Mouse (Mus musculus) lung, postnatal 36 days (tissue): ENCODE data around the gene Rarres2.

Experiments
- DNase-seq: peaks from one replicate; pipeline ENCODE4 v3.0.0; 2022; ENCODE audit warnings: mixed read lengths

The Rarres2 gene

DNA sequence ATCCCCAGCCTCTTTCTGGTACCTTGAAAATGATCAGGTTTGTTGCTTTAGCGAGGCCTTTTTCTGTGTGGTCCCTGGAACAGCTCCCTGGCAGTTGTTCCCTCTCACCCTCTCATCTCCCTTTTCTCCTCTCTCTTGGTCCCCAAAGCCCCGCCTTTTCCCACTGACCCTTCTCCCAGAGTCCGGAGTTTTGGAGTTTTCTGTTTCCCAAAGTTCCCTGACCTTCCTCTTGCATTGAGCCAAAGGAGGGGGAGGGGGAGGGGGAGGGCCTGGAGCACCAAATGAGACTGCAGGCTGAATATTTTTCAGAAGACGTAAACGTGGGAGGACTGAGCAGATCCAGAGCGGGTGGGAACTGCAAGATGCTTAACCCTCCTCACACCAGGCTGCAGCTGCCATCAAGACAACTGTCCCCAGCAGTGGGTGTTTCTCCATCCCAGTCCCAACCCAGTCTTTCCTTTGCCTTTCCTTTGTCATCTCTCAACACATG, at the start of gene Rarres2:
Rarres2 (minus strand) TSS at position 218 of the 490 bp plus-strand sequence.
- DNase-seq = peak; percentile 63

DNA sequence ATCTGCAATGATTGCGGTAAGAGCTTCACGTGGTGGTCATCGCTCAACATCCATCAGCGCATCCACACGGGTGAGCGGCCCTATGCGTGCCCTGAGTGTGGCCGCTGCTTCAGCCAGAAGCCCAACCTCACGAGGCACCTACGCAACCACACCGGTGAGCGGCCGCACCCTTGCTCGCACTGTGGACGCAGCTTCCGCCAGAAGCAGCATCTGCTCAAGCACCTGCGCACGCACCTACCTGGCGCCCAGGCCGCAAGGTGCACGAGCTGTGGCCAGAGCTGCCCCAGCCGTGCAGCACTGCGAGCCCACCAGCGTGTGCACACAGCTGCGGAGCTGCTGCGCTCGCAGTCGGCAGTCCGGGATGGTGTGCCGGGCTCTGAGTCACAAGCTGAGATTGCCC, 47.4 kb upstream of the Rarres2 start:
- no peak for DNase-seq

DNA sequence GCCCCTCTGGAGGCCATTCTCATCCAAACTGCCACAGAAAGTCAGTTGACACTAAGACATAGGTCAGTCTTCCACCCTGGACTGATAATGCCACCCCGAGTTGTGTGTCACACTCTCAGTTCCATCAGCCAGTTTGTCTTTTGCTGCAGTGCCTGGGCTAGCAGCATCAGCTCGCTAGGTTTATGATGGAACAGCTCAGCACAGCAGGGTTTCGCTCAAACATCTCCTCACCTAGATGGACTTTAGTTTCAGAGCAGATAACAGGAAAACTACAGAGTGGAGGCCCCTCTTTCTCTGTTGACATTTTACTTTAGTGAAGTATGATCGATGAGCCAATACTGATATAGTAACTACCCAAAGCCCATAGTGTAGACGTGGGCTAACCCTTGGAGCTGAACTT, 42.2 kb upstream of the Rarres2 start:
- DNase-seq = no peak

DNA sequence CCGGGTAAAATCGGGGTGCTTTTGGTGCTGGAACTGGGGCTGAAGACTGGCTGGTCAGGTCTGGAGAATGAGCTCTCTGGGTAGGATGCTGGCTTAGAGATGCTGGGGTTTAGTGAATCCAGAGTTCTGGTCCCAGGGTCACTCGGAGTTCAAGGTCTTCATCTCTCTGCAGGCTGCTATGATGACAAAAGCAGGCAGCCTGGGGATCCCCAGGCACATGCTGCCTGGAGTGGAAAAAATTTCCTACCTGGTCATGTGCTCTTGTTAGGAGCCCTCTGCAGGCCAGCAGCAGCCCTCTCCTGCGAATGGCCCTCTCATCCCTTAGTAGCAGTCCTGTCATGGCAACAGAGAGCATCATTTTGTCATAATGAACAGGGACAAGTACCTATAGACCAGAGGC, 40.9 kb upstream of the Rarres2 start:
- DNase-seq = no peak

DNA sequence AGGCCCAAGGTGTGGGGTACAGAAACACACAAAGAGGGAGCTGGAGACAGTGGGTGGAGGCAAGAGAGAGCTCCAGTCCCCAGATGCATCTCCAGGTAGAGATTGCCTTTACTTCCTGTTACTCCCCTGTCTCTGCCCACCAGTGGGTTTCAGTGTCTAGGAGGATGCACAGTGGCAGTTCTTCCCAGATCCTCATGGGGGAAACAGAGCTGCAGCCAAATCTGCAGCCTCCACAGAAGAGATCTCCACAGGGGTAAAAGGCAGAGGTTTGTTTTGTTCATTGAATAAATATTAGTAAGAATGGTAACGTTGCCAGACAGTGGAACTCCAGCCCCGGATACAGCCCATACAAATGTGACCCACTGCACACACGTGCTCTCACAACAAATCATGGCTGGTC, 38.1 kb upstream of the Rarres2 start:
- no peak for DNase-seq

DNA sequence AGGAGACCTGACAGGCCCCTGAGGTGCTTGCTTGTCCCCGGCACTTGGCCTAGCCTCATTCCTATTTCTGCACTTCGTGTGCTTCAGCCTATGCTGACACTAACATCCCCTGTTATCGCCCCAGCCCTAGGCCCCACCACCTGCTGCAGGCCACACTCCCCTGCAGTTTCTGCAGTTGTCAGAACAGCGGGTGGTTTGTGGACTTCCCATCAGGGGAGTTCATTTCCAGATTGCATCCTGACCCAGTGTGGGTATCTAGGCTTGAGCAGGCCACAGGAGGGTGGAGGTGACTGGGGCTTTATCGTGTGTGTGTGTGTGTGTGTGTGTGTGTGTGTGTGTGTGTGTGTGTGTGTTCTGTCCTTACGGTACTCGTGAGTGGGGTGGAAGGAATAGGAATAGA, 36.9 kb upstream of the Rarres2 start:
- DNase-seq = no peak

DNA sequence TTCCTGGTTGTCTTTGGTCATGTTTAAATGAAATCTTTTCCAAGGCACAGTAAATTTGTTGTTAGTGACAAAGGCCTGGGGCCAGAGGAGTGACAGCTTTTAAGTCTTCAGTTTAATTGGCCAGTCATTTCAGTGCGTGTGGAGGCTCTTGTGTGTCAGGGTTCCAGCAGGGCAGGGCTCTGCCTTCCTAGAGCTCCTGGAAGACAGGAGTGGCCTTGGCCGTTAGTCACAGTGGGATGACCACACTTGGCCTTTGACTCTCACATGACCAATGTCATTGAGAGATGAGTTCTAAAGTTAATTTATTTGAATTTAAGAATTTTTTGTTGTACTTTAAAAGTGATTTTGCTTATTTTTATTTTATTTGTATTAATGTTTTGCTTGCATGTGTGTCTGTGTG, 35.5 kb upstream of the Rarres2 start:
- DNase-seq = no peak

DNA sequence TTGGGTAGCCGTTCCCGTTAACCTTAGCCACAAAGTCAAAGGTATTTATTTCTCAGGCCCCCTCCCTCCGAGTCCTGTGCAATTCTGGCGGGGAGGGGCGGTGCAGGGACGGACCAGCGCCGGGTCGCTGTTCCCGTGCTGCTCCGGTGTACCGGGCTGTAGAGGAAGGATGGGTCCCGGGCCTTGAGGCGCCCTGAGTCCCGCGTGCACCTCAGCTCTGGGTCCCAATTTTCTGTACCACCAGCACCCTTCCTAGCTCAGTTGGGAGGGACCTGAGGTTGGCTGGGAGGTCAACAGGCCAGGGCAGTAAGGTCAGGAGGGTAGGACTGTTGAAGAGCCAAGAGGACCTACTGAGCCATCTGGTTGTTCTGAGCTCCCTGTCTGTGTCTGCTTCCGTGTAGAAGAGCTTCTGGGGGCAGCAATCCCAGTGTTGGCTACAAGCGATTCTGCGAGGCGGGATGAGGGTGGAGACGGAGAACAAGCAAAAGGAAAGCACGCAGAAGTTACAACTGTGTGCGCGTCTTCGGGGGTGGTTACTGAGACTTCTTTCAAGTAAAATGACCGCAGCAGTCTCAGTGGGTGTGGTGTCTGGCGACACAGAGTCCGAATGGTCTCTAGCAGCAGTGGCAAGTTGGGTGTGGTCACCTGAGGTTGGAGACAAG, 29.6 kb upstream of the Rarres2 start:
- peak; percentile 60 for DNase-seq

DNA sequence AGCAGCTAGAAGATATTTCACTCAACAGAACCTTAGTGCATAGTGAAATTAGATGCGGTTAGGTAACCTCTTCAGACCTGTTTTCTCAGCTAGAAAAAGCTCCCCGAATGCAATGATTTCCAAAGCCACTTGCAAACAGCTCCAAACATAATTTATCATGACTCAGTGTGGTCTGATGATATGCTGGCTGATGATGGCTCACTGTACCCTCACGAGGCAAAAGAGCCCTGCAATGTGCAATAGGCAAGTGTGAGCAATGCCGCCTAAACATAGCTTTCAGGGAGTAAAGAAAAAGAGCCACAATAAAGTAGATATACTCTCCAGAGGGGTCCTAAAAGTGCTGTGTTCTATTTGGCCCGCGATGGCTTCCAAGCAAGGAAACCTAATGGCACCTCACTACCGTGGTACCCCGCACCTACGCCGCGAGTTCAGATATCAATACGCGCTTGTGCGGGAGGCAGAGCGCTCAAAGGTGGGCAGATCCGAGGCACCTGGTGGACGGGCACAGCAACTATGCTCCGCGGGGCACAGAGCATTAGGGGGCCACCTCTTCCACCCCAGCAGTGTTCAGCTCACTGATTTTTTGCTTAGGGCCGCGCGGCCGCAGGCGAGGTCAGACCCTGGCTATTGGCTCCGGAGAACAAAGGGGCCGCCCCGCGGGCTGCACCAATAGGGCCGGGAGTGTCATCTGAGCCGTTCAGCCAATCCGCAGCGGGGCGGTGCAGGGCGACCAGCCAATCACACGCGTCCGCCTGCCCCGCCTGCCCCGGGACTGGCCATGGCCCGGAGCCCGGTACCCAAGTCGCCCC, 28.9 kb upstream of the Rarres2 start, which contains the start of gene Zfp775:
Zfp775 (plus strand) TSS at position 793 of the 809 bp plus-strand sequence.
- peak; percentile 98 for DNase-seq

DNA sequence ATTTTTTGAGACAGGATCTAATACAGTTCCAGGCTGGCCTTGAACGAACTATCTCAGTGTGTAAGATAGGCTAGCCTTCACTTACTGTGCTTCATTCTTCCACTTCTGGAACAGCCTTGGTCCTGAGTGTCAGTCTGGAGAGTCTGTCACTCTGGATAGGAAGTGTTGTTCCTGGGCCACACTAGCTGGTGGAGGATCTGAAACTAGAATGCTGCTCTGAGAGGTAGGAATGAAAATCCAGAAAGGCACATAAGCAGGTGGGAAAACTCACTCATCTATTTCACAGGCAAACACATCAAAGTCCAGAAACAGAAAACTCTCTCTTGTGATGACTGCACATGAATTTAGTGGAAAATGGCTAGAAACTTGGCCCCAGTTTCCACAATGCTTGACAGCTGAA, 28.0 kb upstream of the Rarres2 start:
- DNase-seq = no peak

DNA sequence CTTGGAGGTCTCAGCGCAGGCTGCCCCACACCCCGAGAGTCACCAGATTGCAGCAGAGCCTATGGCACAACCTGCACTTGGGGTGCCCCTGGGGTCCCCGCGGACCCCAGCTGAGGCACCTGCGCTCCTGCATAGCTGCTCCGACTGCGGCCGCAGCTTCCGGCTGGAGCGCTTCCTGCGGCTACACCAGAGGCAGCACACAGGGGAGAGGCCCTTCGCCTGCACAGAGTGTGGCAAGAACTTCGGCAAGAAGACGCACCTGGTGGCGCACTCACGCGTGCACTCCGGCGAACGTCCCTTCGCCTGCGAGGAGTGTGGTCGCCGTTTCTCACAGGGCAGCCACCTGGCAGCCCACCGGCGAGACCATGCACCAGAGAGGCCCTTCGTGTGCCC, 24.6 kb upstream of the Rarres2 start:
- no peak for DNase-seq

DNA sequence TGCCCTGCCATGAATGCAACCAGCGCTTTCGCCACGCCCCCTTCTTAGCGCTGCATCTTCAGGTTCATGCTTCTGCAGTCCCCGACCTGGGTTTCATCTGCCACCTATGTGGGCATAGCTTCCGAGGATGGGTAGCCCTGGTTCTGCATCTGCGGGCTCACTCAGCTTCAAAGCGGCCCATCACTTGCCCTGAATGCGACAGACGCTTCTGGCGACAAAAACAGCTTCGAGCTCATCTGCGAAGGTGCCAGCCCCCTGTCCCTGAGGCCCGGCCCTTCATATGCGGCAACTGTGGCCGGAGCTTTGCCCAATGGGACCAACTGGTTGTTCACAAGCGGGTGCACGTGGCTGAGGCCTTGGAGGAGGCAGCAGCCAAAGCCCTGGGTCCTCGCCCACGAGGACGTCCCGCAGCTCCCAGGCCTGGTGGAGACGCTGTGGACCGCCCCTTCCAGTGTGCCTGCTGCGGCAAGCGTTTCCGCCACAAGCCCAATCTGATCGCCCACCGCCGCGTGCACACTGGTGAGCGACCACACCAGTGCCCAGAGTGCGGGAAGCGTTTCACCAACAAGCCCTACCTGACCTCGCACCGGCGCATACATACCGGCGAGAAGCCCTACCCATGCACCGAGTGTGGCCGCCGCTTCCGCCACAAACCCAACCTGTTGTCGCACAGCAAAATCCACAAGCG, 24.1 kb upstream of the Rarres2 start:
- no peak for DNase-seq

DNA sequence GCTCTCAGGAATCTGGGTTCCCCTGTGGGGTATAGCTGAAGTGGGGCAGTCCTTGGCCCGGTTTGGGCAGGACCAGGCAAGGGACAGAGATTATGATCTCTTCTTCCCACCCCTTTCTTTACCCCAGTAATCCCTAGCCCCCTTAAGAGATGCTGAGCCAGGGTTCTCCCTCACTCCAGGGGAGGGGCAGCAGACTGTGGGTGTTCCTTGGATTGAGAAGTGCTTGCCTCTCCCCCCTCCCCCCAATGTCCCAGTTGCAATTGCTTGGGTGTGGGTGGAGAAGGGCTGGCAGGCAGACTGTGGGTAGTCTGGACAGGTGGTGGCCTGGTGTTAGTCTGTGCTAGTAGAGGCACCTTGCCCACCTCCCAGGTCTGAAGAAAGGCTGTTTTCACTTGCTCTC, 22.7 kb upstream of the Rarres2 start:
- DNase-seq = no peak

DNA sequence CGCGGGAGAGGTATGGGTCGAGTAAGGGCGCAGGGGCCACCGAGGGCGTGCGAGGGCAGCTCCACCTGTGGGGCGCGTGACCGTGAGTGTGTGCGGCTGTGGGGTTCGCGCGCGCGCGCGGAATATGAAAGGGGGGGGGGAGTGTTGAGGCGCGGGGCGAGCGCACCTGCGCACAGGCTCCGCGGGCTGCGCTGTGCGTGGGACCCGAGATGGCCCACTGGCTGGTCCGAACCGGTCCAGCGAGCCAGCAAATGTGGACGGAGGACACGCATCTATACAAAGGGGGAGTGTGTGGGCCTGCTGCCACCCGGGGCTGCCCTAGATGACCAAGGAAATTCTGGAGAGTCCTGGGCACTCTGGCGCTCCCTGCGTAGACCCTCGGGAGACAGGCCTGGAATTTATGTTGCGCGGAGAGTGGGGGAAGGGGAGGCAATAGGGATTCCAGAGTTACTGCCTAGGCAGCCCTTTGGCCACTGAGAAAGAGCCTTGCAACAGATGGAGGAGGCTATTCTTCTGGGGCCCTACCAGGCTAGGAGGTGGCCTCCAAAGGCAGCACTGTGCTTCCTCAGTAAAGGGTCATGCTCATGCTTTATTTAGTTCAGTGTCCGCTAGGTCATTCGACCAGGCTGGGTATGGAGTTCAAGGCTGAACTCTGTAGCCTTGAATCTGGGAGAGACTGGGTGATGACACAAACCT, 21.6 kb upstream of the Rarres2 start:
- DNase-seq = peak; percentile 27

DNA sequence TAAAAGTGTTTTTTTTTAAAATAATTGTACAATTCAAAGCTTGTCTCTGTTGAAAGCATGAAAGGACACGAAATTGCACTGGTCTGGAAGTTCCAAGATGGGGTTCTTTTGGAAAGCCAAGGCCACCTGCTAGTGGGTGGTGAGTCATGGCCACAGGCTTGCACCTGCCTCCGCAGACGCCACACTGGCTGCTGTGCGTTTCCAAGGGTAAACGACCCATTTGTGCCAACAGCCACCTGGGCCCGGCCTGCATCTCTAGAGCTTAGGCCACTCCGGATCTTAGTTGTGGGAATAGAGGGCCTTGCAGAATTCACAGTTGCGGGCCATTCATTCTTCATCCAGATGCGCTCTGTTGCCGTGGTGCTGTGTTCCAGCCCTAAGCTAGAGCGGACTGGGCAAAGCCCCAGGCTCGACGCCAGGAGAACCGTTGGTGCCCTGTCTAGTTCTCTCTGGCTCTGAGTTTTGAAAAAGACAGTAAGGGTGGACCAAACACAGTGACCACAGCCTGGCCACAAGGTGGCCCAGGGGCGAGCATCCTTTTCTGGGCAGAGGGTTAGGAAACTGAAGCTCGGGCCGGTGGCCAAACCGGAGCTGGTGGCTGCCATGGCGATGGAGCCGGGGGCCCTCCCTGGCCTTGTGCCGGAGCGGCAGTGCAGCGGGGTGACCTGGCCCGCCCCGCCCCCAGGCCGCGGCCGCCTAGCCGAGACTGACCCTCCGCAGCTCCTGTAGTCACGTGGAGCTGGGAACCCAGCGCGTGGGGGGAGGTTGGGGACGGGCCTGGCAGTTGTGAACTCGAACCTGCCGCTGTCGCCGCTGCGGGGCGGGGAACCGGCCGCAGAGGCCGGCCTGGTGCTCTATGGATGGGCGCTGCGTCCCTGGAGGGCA, 20.8 kb upstream of the Rarres2 start, which contains the start of the genes Repin1 and Gm44965:
Repin1 (plus strand) TSS at position 726 of the 885 bp plus-strand sequence.
Gm44965 (plus strand) TSS at position 784 of the 885 bp plus-strand sequence.
- DNase-seq = peak; percentile 92

DNA sequence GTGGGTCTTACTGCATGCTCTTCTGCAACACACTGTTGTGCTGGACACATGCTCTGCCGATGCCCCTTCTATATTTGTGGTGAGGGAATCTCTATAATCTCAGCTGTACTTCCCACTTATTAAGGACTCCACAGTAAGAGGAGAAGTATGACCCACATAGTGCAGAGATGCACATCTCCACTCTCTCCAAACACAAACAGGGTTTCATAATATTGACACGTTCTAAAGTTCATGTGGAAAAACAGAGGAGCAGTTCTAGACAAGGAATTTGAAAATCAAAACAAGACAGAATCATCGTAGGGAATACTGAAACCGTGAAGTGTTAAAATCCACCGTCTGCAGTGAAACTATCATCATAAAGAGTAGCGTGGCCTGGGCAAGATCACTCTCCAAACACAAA, 19.3 kb upstream of the Rarres2 start:
- DNase-seq = no peak

DNA sequence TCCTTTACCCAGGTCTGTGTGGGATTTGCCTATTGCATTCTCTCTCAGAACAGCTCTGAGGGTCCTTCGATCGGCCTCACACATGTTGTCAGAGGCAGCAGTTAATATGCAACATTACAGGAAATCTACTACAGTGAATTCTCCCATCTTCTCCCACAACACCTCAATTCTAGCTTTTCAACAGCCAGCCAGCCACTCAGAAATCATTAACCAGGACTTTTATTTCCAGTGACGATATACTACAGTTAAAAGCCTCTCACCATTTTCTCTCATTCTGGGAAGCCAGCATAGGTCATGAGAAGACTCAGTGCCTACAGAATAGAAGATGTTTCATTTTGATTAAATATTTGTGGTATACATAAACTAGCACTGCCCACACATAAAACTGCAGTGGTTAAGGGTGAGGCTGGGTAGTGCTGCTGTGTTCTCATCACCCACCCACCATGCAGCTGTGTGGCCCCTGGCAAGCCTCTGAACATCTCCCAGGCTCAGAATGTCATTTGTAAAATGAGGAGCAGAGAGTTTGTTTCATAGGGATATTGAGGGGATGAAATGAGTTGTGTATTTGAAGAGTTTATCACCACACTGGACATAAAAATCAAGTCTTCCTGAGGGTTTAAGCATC, 18.7 kb upstream of the Rarres2 start:
- no peak for DNase-seq

DNA sequence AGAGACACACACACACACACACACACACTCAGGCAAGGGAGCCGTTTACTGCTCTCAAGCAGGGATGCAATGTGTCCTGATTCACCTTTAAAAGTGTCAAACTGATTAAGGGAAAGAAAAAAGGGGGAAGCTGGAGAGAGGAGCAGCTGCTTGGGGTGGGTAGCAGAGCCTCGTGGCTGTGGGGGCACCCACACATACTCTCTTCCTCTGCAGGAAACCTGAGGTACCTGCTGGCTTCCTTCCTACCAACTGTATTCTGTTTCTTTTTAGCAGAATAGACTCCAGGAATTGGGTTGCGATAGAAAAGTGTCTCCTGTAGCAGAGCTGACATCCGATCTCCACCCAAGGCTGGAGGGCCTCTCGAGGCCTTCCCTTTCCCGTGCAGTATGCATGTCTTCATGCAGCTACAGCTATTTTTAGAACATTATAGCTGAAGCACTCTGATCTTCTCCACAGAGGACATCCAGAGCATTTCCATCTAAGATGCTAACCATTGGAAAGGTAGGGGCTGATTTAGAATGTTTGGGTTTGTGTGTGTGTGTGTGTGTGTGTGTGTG, 16.7 kb upstream of the Rarres2 start, which contains the start of gene Gm45021:
Gm45021 (plus strand) TSS at position 417 of the 557 bp plus-strand sequence.
- no peak for DNase-seq

DNA sequence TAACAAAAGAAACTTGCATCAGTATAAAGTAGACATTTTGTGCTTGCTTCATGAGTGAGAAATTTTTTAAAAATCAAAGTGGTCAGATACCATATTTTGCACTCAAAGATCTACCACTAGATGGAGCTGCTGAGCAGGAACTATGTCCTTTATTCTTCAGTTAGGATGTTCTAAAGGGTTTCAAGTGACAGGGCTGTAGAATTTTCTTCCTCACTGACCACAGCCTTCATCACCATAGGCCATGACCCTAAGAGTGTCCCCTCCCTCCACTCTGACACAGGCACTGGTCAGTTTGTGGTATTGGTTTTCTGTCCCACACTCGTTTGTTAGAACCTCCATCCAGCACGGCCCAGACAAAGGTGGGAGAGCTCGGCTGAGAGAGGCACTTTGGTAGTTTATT, 9.4 kb upstream of the Rarres2 start:
- DNase-seq = peak; percentile 79

DNA sequence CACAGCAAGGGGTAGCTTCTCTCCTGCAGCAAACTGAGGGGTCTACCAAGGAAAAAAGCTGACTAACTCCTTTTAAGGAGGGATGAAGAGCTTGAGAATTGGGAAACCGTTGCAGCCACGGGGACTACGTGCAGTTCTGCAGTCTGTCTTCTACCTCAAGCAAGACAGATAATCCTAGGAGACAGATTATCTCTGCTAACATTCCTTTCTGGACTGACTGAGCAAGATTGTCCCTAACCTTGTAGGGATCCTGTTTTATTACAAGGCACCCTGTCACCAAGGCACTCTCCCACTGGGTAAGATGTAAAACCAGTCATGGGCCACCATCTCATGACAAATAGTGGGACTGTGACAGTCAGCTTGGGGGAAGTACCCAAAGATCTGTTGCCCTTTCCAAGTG, 8.7 kb upstream of the Rarres2 start:
- DNase-seq = no peak

DNA sequence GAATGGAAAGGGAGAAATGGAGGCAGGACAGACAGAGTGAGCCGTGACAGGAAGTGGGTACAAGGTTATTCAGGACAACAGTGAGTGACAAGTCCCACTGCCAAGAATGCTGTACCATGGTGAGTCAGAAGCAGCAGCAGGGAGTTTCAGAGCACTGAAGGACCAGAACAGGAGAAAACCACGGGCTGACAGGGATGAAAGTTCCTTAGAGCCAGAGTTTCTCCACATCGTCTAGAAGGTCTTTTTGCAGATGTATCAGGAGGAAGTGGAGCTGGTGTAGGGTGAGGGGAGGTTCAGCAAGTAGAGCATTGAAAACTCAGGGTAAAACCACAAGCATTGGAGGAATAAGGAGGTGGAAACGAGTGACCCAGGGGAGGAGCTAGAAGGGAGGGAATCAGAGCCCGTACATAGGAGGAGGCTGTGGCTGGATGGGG, 6.6 kb upstream of the Rarres2 start:
- DNase-seq = peak; percentile 48
